Mouse (Mus musculus) megakaryocyte progenitor cell, adult 5-6 weeks (primary cell): Measurements from ENCODE around the gene Tigd2. TPM values are rescaled to one million over a fixed set of nuclear protein-coding genes. Genes with fewer than 3 reads are reported as not detected.

Source experiments
- ATAC-seq: replicated peaks from 2 replicates; pipeline ENCODE4 v1.8.0; 2016; ENCODE audit warnings: mild to moderate bottlenecking, moderate TSS enrichment, inconsistent platforms; ENCODE audit not compliant: poor library complexity
- total RNA-seq, 2 experiments: library from RNA; stranded (forward) in 1 of 2; stranded (reverse) in 1 of 2; fragments of 157-497, 149-512 nt in 1 of 2; fragments of 200-1000 nt in 1 of 2; gene quantifications; 2 replicates each; pipeline versions ENCODE4 v1.2.3 to v1.2.4; 2015 to 2017

The Tigd2 gene
- total RNA-seq, 2 experiments from 2014 or later: 16.0 to 17.6 TPM

- peak; percentile 39; the same call in 1 of the 2 replicates for ATAC-seq
Measured at GRCm38 (mm10) chr6:59250536-59250935, 41.9 kb downstream of the Tigd2 start.

- ATAC-seq: no peak
Measured at GRCm38 (mm10) chr6:59255909-59256308, 47.2 kb downstream of the Tigd2 start.

Other genes starting within 250 kb of the Tigd2 start
- 0.10 and 1.6 TPM in 2 replicates for gene Fam13a, start 184.3 kb upstream of the Tigd2 start, total RNA-seq (2015)
- 0.12 and 0.17 TPM in 2 replicates for gene Fam13a, start 184.3 kb upstream of the Tigd2 start, total RNA-seq (2017)
- gene Gprin3, start 217.4 kb downstream of the Tigd2 start, total RNA-seq (2015): 0.59 and 0.61 TPM in 2 replicates
- 0.29 and 0.95 TPM in 2 replicates for gene Gprin3, start 217.4 kb downstream of the Tigd2 start, total RNA-seq (2017)